Mouse (Mus musculus): ENCODE measurements at regions not wholly inside any gene's neighbourhood (a gene's known extent, or its start where the extent isn't known, plus 50 kb on each side); places are given as distances from the start of the nearest gene placed in this dataset.

DNA sequence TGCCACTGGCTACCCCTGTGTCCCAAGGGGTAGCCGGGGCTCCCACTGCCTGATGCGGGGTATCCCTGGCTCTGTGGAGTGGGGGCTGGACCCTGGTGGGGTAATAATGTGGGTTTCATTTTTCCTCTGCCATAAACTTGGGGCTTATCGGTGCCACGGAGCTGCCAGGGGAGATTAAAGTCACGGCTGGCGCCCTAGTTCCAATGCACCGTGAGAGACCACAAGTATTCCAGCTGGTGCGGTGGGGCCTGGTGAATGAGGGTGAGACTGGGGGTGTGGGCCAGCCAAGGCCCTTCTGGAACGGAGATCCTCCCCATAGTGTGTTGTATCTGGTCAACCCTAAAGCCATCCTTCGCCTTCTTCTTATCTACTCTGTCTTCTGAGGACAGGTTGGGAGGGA lies 153.3 kb downstream of the Pja1 start:
- TF ChIP-seq CTCF (IDR thresholded peaks at IDR 0.05; ENCODE audit: low read depth, low read length) (no peak), POLR2A (IDR thresholded peaks at IDR 0.05; ENCODE audit: insufficient read depth, low read length) (no peak), EP300 (IDR thresholded peaks at IDR 0.05; ENCODE audit: insufficient read depth, low read depth, low read length) (no peak)
